Mouse (Mus musculus): ENCODE measurements around the gene Olr1. TPM values are rescaled to one million over a fixed set of nuclear protein-coding genes. Genes with fewer than 3 reads are reported as not detected.

Gene Olr1
- polyA plus RNA-seq (2017; shearing (Covaris generic)), result under 1 TPM in 1 of 3 experiments, not detected in 2; 0.25 TPM

- no peak for ATAC-seq
Observed at GRCm38 (mm10) chr6:129507024-129507423, at the start of gene Olr1. Olr1 (minus strand) TSS chr6:129507165.

GRCm38 (mm10) chr6:129548009-129548408, 41.0 kb upstream of the Olr1 start:
- ATAC-seq, result no peak

GRCm38 (mm10) chr6:129547277-129547676, 40.3 kb upstream of the Olr1 start:
- ATAC-seq, result no peak

GRCm38 (mm10) chr6:129543709-129544606, 37.0 kb upstream of the Olr1 start:
- ATAC-seq, result peak; percentile 71

- ATAC-seq, result no peak
Observed at GRCm38 (mm10) chr6:129542540-129542939, 35.6 kb upstream of the Olr1 start.

GRCm38 (mm10) chr6:129541931-129542330, 35.0 kb upstream of the Olr1 start:
- ATAC-seq, result no peak

- ATAC-seq, result no peak
Observed at GRCm38 (mm10) chr6:129538555-129538954, 31.6 kb upstream of the Olr1 start.

- ATAC-seq, result no peak
Observed at GRCm38 (mm10) chr6:129535723-129536122, 28.8 kb upstream of the Olr1 start.

- no peak for ATAC-seq
Observed at GRCm38 (mm10) chr6:129534627-129535190, 27.7 kb upstream of the Olr1 start.

- ATAC-seq, result peak; percentile 40
Observed at GRCm38 (mm10) chr6:129534057-129534456, 27.1 kb upstream of the Olr1 start.

GRCm38 (mm10) chr6:129532942-129533860, 26.2 kb upstream of the Olr1 start, which contains the start of gene Gabarapl1:
Gabarapl1 (plus strand) TSS chr6:129533160.
- peak; percentile 66 for ATAC-seq

- ATAC-seq, result peak; percentile 26
Observed at GRCm38 (mm10) chr6:129532556-129532941, 25.6 kb upstream of the Olr1 start.

GRCm38 (mm10) chr6:129530261-129530660, 23.3 kb upstream of the Olr1 start:
- no peak for ATAC-seq

- no peak for ATAC-seq
Observed at GRCm38 (mm10) chr6:129529605-129530004, 22.6 kb upstream of the Olr1 start.

GRCm38 (mm10) chr6:129527416-129527815, 20.5 kb upstream of the Olr1 start:
- no peak for ATAC-seq

GRCm38 (mm10) chr6:129526069-129526468, 19.1 kb upstream of the Olr1 start:
- ATAC-seq, result no peak

- ATAC-seq, result peak; percentile 63
Observed at GRCm38 (mm10) chr6:129517752-129518408, 10.9 kb upstream of the Olr1 start.

- no peak for ATAC-seq
Observed at GRCm38 (mm10) chr6:129516388-129516787, 9.4 kb upstream of the Olr1 start.

GRCm38 (mm10) chr6:129515068-129515467, 8.1 kb upstream of the Olr1 start:
- ATAC-seq, result no peak

GRCm38 (mm10) chr6:129514376-129514775, 7.4 kb upstream of the Olr1 start:
- no peak for ATAC-seq

GRCm38 (mm10) chr6:129513409-129513808, 6.4 kb upstream of the Olr1 start:
- no peak for ATAC-seq

GRCm38 (mm10) chr6:129512868-129513267, 5.9 kb upstream of the Olr1 start:
- no peak for ATAC-seq

All from inflammation-experienced regulatory T-cells, adult 6 months (primary cell).